Mouse (Mus musculus): ENCODE data around the gene Cmip.

Gene Cmip

GRCm38 (mm10) chr8:117378625-117379024 is 121.8 kb downstream of the Cmip start:
- DNase-seq (ENCODE audit: low spot score in 2 of 2) = no peak

GRCm38 (mm10) chr8:117379131-117379530 is 122.3 kb downstream of the Cmip start:
- no peak for DNase-seq (ENCODE audit: low spot score in 2 of 2)

- DNase-seq (ENCODE audit: low spot score in 2 of 2) = no peak
Measured at GRCm38 (mm10) chr8:117380796-117381195, 123.9 kb downstream of the Cmip start.

- no peak for DNase-seq (ENCODE audit: low spot score in 2 of 2)
Measured at GRCm38 (mm10) chr8:117386142-117386541, 129.3 kb downstream of the Cmip start.

- DNase-seq (ENCODE audit: low spot score in 2 of 2) = no peak
Measured at GRCm38 (mm10) chr8:117387642-117388041, 130.8 kb downstream of the Cmip start.

- DNase-seq (ENCODE audit: low spot score in 2 of 2) = no peak
Measured at GRCm38 (mm10) chr8:117388370-117388769, 131.5 kb downstream of the Cmip start.

- no peak for DNase-seq (ENCODE audit: low spot score in 2 of 2)
Measured at GRCm38 (mm10) chr8:117393853-117394252, 137.0 kb downstream of the Cmip start.

- no peak for DNase-seq (ENCODE audit: low spot score in 2 of 2)
Measured at GRCm38 (mm10) chr8:117395055-117395454, 138.2 kb downstream of the Cmip start.

- DNase-seq (ENCODE audit: low spot score in 2 of 2) = no peak
Measured at GRCm38 (mm10) chr8:117396884-117397283, 140.0 kb downstream of the Cmip start.

- DNase-seq (ENCODE audit: low spot score in 2 of 2) = no peak
Measured at GRCm38 (mm10) chr8:117397751-117398150, 140.9 kb downstream of the Cmip start.

GRCm38 (mm10) chr8:117399229-117399628 is 142.4 kb downstream of the Cmip start:
- no peak for DNase-seq (ENCODE audit: low spot score in 2 of 2)

GRCm38 (mm10) chr8:117400820-117401219 is 144.0 kb downstream of the Cmip start:
- no peak for DNase-seq (ENCODE audit: low spot score in 2 of 2)

- DNase-seq (ENCODE audit: low spot score in 2 of 2) = no peak
Measured at GRCm38 (mm10) chr8:117401880-117402279, 145.0 kb downstream of the Cmip start.

GRCm38 (mm10) chr8:117402911-117403704 is 146.2 kb downstream of the Cmip start:
- DNase-seq (ENCODE audit: low spot score in 2 of 2) = no peak

GRCm38 (mm10) chr8:117403705-117404476 is 147.0 kb downstream of the Cmip start:
- no peak for DNase-seq (ENCODE audit: low spot score in 2 of 2)

- DNase-seq (ENCODE audit: low spot score in 2 of 2) = no peak
Measured at GRCm38 (mm10) chr8:117406081-117406480, 149.2 kb downstream of the Cmip start.

GRCm38 (mm10) chr8:117408634-117409033 is 151.8 kb downstream of the Cmip start:
- DNase-seq (ENCODE audit: low spot score in 2 of 2) = no peak

- no peak for DNase-seq (ENCODE audit: low spot score in 2 of 2)
Measured at GRCm38 (mm10) chr8:117409056-117409455, 152.2 kb downstream of the Cmip start.

GRCm38 (mm10) chr8:117410391-117410790 is 153.5 kb downstream of the Cmip start:
- DNase-seq (ENCODE audit: low spot score in 2 of 2) = peak in 1 of 2 experiments; percentile 56

- DNase-seq (ENCODE audit: low spot score in 2 of 2) = peak in 1 of 2 experiments; percentile 31
Measured at GRCm38 (mm10) chr8:117410901-117411300, 154.0 kb downstream of the Cmip start.

GRCm38 (mm10) chr8:117412232-117412631 is 155.4 kb downstream of the Cmip start:
- peak in 1 of 2 experiments; percentile 13 for DNase-seq (ENCODE audit: low spot score in 2 of 2)

- DNase-seq (ENCODE audit: low spot score in 2 of 2) = no peak
Measured at GRCm38 (mm10) chr8:117417830-117418229, 161.0 kb downstream of the Cmip start.

Measured in urinary bladder, adult 18-20 months (tissue).